In genomic region chr2:90678256-90679060, GRCm38 (mm10) we compare ENCODE assay signal across 8 mouse cellular contexts. TPM values are rescaled to one million over a fixed set of nuclear protein-coding genes. Genes with fewer than 3 reads are reported as not detected.
A peak's percentile ranks its signal among the peaks of the same experiment; 100 is the strongest.
DNase-seq lines count a peak whose midpoint lies in the region; ATAC-seq and TF ChIP-seq lines count a peak whose summit lies in the region.

No protein-coding gene starts in this region.

- peak overlapping the region; percentile 92 for H3K4me2 ChIP-seq in hindbrain, embryonic 13.5 days

- TF ChIP-seq POLR2A in kidney, adult 2 months (IDR thresholded peaks at IDR 0.05; ENCODE audit: low read depth, low read length), result no peak

- peak overlapping the region; percentile 90 for H3K9ac ChIP-seq in hindbrain, embryonic 13.5 days

- 0 out of 2 replicates have a peak, but pooled peaks cover 3% of the 10 kb centered on the region for H3K4me1 ChIP-seq in kidney, adult 2 months (ENCODE audit: control insufficient read depth, insufficient read depth, low read length)
- H3K4me1 ChIP-seq in E14TG2a.4 (replicated peaks; ENCODE audit: low read depth, low read length), result peaks cover 15% of the 10 kb centered on the region
- peaks cover 26% of the 10 kb centered on the region for H3K4me1 ChIP-seq in hindbrain, embryonic 13.5 days (replicated peaks)

- peak; percentile 7 for DNase-seq in kidney, adult 2 months
- DNase-seq in kidney, postnatal 14 days, result no peak
- peak; percentile 7 to 8 for DNase-seq in cerebellum, postnatal 14 days
- no peak for DNase-seq in urinary bladder, adult 2 months (ENCODE audit: low spot score)
- no peak for DNase-seq in ovary, adult 18-20 months (ENCODE audit: low spot score)

- H3K36me3 ChIP-seq in kidney, adult 2 months (ENCODE audit: control insufficient read depth, insufficient read depth, low read length), result no peaks in the 10 kb centered on the region
- H3K36me3 ChIP-seq in E14TG2a.4 (ENCODE audit: insufficient read depth, low read length), result peaks cover 32% of the 10 kb centered on the region
- H3K36me3 ChIP-seq in hindbrain, embryonic 13.5 days, result no peaks in the 10 kb centered on the region

- H3K27ac ChIP-seq in kidney, adult 2 months (ENCODE audit: insufficient read depth, low read depth, low read length), result peak overlapping the region; percentile 79; the same call in 1 of the 2 replicates
- H3K27ac ChIP-seq in hindbrain, embryonic 13.5 days, result peak overlapping the region; percentile 97

- TF ChIP-seq CTCF in kidney, adult 2 months (conservative IDR thresholded peaks at IDR 0.05; ENCODE audit: insufficient read depth, insufficient read length, low read depth, low read length), result 0 out of 2 replicates have a peak, but pooled peaks have one; percentile 10
- peak; percentile 49 for TF ChIP-seq CTCF in E14TG2a.4 (conservative IDR thresholded peaks at IDR 0.05; ENCODE audit: low read length)

- H3K27me3 ChIP-seq in kidney, adult 2 months (replicated peaks; ENCODE audit: control insufficient read depth, insufficient read depth, low read length), result no peaks in the 10 kb centered on the region
- no peaks in the 10 kb centered on the region for H3K27me3 ChIP-seq in E14TG2a.4 (ENCODE audit: insufficient read depth, low read length)
- H3K27me3 ChIP-seq in hindbrain, embryonic 13.5 days, result no peaks in the 10 kb centered on the region

- H3K4me3 ChIP-seq in kidney, adult 2 months (ENCODE audit: insufficient read depth, low read depth, low read length), result peak overlapping the region; percentile 67
- H3K4me3 ChIP-seq in E14TG2a.4 (replicated peaks; ENCODE audit: low read length), result peak overlapping the region; percentile 97
- peak overlapping the region; percentile 84 for H3K4me3 ChIP-seq in hindbrain, embryonic 13.5 days

- H3K9me3 ChIP-seq in E14TG2a.4 (ENCODE audit: low read length), result no peaks in the 10 kb centered on the region
- H3K9me3 ChIP-seq in hindbrain, embryonic 13.5 days, result no peaks in the 10 kb centered on the region

- 28% methylated on average over 26 of the region's 26 CpGs for WGBS in kidney, adult 2 months
- 30% methylated on average over 26 of the region's 26 CpGs for WGBS in hindbrain, embryonic 13.5 days

- peak; percentile 62 for ATAC-seq in hindbrain, embryonic 13.5 days (ENCODE audit: low FRiP score)
- ATAC-seq in megakaryocyte progenitor cell, adult 5-6 weeks (replicated peaks; ENCODE audit: poor library complexity), result peak; percentile 33

RNA-seq across cellular contexts. Expression of gene Nup160, which starts 1.4 kb away (rescaled TPM):
- polyA plus RNA-seq in kidney, adult 2 months (2012; rRNA removed), result 4.9 and 5.2 TPM in 2 replicates
- 23.2 and 24.9 TPM in 2 replicates for polyA plus RNA-seq in hindbrain, embryonic 13.5 days (2015; fragmentation: Nextera tagmentation; extraction: Ambion mirVana)
- total RNA-seq in megakaryocyte progenitor cell, adult 5-6 weeks (2015), result 79.3 and 81.3 TPM in 2 replicates
- total RNA-seq in megakaryocyte progenitor cell, adult 5-6 weeks (2017), result 50.9 and 61.7 TPM in 2 replicates
- 13.6 and 13.9 TPM in 2 replicates for polyA plus RNA-seq in urinary bladder, adult 2 months (2012; rRNA removed)

Comparison
In these comparisons a context has a peak if more than half of its experiments do, and no peak if none do; other contexts are left out.
1. DNase-seq: peak in kidney, adult 2 months (single experiment) and cerebellum, postnatal 14 days (2 of 2); none in kidney, postnatal 14 days (single experiment), urinary bladder, adult 2 months (single experiment) and ovary, adult 18-20 months (single experiment).
2. Peak in every context shown above with its lines, with median percentiles within 50 percentile points of each other: H3K4me3 ChIP-seq.